Mouse (Mus musculus) liver, postnatal 0 days (tissue): ENCODE data around the gene Trpm8.

Experiments used
- CTCF ChIP-seq: sonication (generic); IDR thresholded peaks from 2 replicates; pipeline ENCODE4 v1.5.1; 2016; ENCODE audit warnings: antibody characterized with exemption, low read depth
- EP300 ChIP-seq: IDR thresholded peaks from 2 replicates; pipeline ENCODE4 v1.6.1; 2016; ENCODE audit warnings: antibody characterized with exemption, low read depth, mild to moderate bottlenecking

- no peak for TF ChIP-seq CTCF
- TF ChIP-seq EP300, result no peak
These were observed 39.8 kb downstream of the Trpm8 start for GRCm38 (mm10) chr1:88317279-88317678.
